Mouse (Mus musculus) liver, embryonic 14.5 days (tissue): ENCODE results near the gene Krt5.

Experiments used
- CTCF ChIP-seq: IDR thresholded peaks from 2 replicates; pipeline ENCODE4 v1.5.1; 2016; ENCODE audit warnings: antibody characterized with exemption, low read depth, control low read depth
- EP300 ChIP-seq: IDR thresholded peaks from 2 replicates; pipeline ENCODE4 v1.6.1; 2016; ENCODE audit warnings: antibody characterized with exemption, low read depth

DNA sequence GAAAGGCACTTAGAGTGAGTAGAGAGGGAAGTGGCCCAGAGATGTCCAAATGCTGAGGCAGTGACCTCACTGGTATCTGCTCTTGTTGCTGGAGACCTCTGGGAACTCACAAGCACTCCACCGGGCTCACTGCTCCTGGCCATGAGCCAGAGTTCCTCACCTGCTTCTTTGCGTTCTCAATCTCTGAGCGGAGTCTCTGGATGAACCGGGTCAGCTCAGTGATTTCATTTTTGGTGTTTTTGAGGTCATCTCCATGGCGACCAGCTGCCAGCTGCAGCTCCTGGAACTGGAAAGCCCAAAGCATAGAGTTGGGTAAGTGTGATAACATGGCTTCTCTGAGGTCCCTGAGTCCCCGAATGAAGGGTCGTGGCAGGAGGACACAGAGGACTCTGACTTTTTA is 25.1 kb upstream of the Krt5 start:
- TF ChIP-seq CTCF (no peak), EP300 (no peak)
